Mouse (Mus musculus) cerebellum, adult 2 months (tissue): ENCODE measurements around the gene Vps4b. TPM values are rescaled to one million over a fixed set of nuclear protein-coding genes. Genes with fewer than 3 reads are reported as not detected.
"Not testable (repeated sequence)": the region's sequence is repeated elsewhere in the genome, so short reads cannot be mapped to it uniquely, and the experiment has no call there.

ENCODE experiments used
- DNase-seq, 2 experiments: peaks; one replicate each; pipeline ENCODE4 v3.0.0; 2021
- H3K27ac ChIP-seq: fragments of 200-500 bp; 2 replicates; pipeline ENCODE4 v1.5.1; 2012; ENCODE audit warnings: low read length, control low read depth, inconsistent platforms; ENCODE audit not compliant: insufficient read depth
- H3K27me3 ChIP-seq: fragments of 200-500 bp; 2 replicates; pipeline ENCODE4 v1.6.1; 2012; ENCODE audit warnings: inconsistent platforms, mild to moderate bottlenecking, low read length, moderate library complexity; ENCODE audit not compliant: control insufficient read depth, insufficient read depth
- H3K4me1 ChIP-seq: fragments of 200-500 bp; 2 replicates; pipeline ENCODE4 v1.6.1; 2011; ENCODE audit warnings: low read length; ENCODE audit not compliant: control insufficient read depth, insufficient read depth
- H3K4me3 ChIP-seq: fragments of 200-500 bp; replicated peaks from 2 replicates; pipeline ENCODE3; 2011; ENCODE audit warnings: mild to moderate bottlenecking, low read depth, low read length, control low read depth; ENCODE audit not compliant: insufficient read depth
- CTCF ChIP-seq: fragments of 200-500 bp; IDR thresholded peaks from 2 replicates; pipeline ENCODE4 v1.5.1; 2011; ENCODE audit warnings: low read depth, mild to moderate bottlenecking, control low read depth, low read length, moderate library complexity, borderline replicate concordance; ENCODE audit not compliant: insufficient read depth
- POLR2A ChIP-seq: fragments of 200-500 bp; IDR thresholded peaks from 2 replicates; pipeline ENCODE4 v1.6.1; 2011; ENCODE audit warnings: low read length, control low read depth, borderline replicate concordance; ENCODE audit not compliant: insufficient read depth
- WGBS: fragments of 180-500 bp; shearing (Covaris S2); methylation state at CpG from one replicate; pipeline ENCODE4 v1.1.7; 2018; 5-methylcytosine and 5-hydroxymethylcytosine counted together
- polyA plus RNA-seq: library from polyadenylated mRNA; depleted of rRNA; stranded (reverse); fragments of >200 nt; gene quantifications from 2 replicates; pipeline ENCODE4 v1.2.3, GENCODE M21; 2012

Vps4b gene
- polyA plus RNA-seq, 1 experiment: 26.5 TPM

DNA sequence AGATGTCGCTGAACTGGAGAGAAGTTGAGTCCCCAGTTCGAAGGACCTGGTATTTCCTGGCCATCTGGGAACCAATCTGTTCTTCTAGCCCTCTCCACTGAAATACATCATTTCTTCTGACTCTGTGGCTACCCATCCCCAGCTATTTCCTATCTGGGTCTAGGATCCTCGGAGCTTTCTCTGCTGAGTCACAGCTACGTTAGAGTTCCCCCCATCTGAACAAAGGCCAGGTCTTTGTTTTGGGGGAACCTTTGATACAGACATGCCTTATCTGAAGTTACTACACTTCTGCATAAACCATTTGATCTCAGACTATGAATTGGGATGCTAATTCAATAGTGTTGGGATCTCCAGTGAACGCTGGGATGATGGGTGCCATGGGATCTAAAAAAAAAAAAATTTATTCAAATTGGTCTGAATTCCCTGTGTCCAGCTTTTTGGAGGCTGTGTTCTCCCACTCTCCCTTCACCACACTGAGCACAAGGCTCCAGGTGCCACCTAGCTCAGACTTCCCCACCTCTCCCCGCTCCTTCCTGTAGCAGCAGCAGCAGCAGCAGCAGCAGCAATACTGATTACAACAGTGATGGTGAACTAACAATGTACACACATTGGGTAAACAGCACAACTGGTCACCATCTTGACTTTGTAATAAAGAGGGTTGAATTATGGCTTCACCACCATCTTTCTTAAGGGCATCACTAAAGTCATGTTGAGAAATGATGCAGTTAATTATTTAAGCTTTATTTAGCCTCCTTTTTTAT, 47.8 kb downstream of the Vps4b start:
- TF ChIP-seq CTCF (no peak), POLR2A (no peak)
- Histone ChIP-seq H3K27me3 (no peaks in the 10 kb centered on the region), H3K27ac (no peak overlapping the region), H3K4me1 (no peaks in the 10 kb centered on the region), H3K4me3 (no peak overlapping the region)
- DNase-seq: peak in 1 of 2 experiments; percentile 15
- WGBS: 48% methylated on average over 6 of the region's 6 CpGs

DNA sequence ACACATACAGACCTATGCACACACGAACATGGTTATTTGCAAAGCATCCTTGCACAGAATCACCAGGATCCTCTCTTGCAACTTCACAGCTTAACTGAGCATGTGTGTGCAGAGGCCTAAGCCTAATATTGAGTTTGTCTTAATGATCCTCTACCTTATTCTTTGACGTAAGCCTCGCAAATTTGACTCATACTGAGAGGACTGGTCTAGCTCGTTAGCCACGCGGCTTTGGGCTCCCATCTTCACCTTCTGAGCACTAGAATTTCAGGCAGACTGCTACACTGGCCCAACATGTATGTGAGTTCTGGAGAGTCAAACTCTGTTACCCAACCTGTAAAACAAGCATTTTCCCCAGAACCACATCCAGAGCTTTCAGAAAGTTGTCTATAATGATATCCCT, 53.5 kb downstream of the Vps4b start:
- WGBS: 92% methylated on average over 6 of the region's 6 CpGs
- Histone ChIP-seq H3K27me3 (no peaks in the 10 kb centered on the region), H3K4me1 (no peaks in the 10 kb centered on the region), H3K27ac (no peak overlapping the region), H3K4me3 (no peak overlapping the region)
- no peak for DNase-seq
- TF ChIP-seq CTCF: no peak
- TF ChIP-seq POLR2A: no peak

DNA sequence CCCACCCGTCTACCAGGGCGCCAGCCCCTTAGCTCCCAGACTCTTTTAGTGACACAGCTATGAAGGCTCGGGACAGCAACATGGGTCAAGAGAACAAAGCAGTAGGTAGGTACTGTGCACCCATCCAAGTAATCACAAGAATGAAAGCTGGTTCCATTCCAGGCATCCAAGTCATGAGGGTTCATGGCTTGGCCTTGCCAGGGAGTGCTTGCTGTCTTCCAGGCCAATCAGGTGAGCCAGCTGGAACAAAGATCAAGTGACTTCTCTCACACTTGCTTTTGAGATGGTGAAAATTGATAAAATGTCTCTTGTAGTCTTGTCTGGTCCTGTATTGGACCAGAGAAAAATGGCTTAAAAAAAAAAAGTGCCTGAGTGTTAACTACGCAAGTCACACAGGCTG, 55.8 kb downstream of the Vps4b start:
- no peak for DNase-seq
- Histone ChIP-seq H3K4me1 (peaks cover 3% of the 10 kb centered on the region), H3K27ac (no peak overlapping the region), H3K4me3 (no peak overlapping the region), H3K27me3 (no peaks in the 10 kb centered on the region)
- WGBS: 90% methylated on average over 4 of the region's 4 CpGs
- no peak for TF ChIP-seq CTCF
- TF ChIP-seq POLR2A: no peak

DNA sequence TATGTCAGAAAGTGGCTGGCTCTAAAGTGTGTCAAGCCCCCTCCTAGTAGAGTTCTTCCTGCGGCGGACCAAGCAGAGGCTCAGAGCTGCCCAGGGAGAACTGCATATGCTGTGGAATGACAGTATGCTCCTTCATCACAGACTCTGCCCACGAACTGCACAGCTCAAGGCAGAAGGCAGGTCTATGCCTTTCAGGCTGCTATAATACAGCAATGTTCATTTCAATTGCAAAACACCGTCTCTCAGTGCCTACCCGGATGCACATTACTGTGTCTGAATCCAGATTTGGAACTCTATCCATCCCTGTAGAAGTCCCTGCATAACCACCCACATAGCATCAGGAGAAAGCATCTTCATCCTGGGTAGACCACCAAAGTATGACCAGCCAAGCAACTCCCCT, 56.7 kb downstream of the Vps4b start:
- Histone ChIP-seq H3K4me1 (peaks cover 3% of the 10 kb centered on the region), H3K27ac (no peak overlapping the region), H3K4me3 (no peak overlapping the region), H3K27me3 (no peaks in the 10 kb centered on the region)
- 92% methylated on average over 5 of the region's 5 CpGs for WGBS
- no peak for TF ChIP-seq CTCF
- TF ChIP-seq POLR2A: no peak
- no peak for DNase-seq

DNA sequence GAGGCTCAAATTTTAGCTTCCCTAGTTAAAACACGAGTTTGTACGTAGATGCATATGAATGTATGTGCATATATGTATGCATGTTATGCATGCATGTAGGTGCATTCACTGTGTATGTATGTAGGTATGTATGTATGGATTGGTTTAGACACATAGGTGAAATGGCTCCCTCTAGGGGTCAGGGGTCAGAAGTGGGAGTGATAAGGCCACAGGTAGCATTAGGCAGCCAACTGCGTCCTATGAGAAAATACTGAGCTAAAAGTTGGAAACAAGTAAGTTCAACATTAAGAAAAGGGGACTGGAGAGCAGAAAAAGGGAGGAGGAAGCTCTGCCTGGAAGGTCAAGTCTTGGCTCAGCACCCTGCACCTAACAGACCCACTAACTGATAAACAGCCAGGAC, 58.4 kb downstream of the Vps4b start:
- no peak for DNase-seq
- Histone ChIP-seq H3K4me3 (no peak overlapping the region), H3K27ac (no peak overlapping the region), H3K27me3 (no peaks in the 10 kb centered on the region), H3K4me1 (peaks cover 3% of the 10 kb centered on the region)
- TF ChIP-seq POLR2A (no peak), CTCF (peak; percentile 35; the same call in 1 of the 2 replicates)
- WGBS: 95% methylated on average over 3 of the region's 3 CpGs

- Histone ChIP-seq H3K27ac (no peak overlapping the region), H3K27me3 (no peaks in the 10 kb centered on the region), H3K4me3 (no peak overlapping the region), H3K4me1 (peaks cover 3% of the 10 kb centered on the region)
- 44% methylated on average over 8 of the region's 8 CpGs for WGBS
- no peak for DNase-seq
- TF ChIP-seq POLR2A (no peak), CTCF (no peak)
These were observed 60.3 kb downstream of the Vps4b start for GRCm38 (mm10) chr1:106736211-106736610.

DNA sequence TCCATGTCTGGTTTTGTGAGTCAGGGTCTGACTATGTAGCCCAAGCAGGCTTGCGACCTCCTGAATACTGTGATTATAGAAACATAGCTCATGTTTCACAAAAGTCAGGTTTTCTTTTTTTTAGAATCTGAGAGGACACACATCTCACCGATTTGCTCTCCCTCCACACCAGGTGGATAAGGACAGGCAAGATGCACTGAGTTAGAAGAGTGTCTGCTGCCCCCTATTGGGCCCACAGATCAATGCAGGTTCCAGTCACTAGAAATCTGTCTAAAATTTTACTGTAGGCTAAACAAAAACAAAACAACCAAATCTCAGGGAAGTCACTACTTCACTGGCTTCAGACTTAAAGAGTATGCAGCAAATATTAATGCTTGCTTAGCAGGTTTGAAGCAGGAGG, 60.9 kb downstream of the Vps4b start:
- WGBS: 49% methylated on average over 2 of the region's 2 CpGs
- Histone ChIP-seq H3K4me3 (no peak overlapping the region), H3K4me1 (peaks cover 3% of the 10 kb centered on the region), H3K27me3 (no peaks in the 10 kb centered on the region), H3K27ac (no peak overlapping the region)
- TF ChIP-seq POLR2A (no peak), CTCF (peak; percentile 80)
- peak; percentile 57 to 65 for DNase-seq

- Histone ChIP-seq H3K4me1 (no peaks in the 10 kb centered on the region), H3K27me3 (no peaks in the 10 kb centered on the region), H3K4me3 (no peak overlapping the region), H3K27ac (no peak overlapping the region)
- TF ChIP-seq POLR2A (no peak), CTCF (no peak)
- WGBS: 34% methylated on average over 5 of the region's 5 CpGs
- no peak for DNase-seq
These were observed 74.5 kb downstream of the Vps4b start for GRCm38 (mm10) chr1:106722061-106722460.

- H3K4me3 ChIP-seq, H3K27me3 ChIP-seq, H3K27ac ChIP-seq, H3K4me1 ChIP-seq, DNase-seq: not testable (repeated sequence)
- 70% methylated on average over 7 of the region's 7 CpGs for WGBS
These were observed 78.8 kb downstream of the Vps4b start for GRCm38 (mm10) chr1:106717736-106718135.
